Mouse (Mus musculus): ENCODE data around the gene Lrtm2. TPM values are rescaled to one million over a fixed set of nuclear protein-coding genes. Genes with fewer than 3 reads are reported as not detected.
A peak's percentile ranks its signal among the peaks of the same experiment; 100 is the strongest.
"Not testable (repeated sequence)": the region's sequence is repeated elsewhere in the genome, so short reads cannot be mapped to it uniquely, and the experiment has no call there.

Lrtm2 gene
- not detected in 2 replicates for polyA plus RNA-seq (2016; fragmentation: Nextera tagmentation; extraction: Ambion mirVana)

DNA sequence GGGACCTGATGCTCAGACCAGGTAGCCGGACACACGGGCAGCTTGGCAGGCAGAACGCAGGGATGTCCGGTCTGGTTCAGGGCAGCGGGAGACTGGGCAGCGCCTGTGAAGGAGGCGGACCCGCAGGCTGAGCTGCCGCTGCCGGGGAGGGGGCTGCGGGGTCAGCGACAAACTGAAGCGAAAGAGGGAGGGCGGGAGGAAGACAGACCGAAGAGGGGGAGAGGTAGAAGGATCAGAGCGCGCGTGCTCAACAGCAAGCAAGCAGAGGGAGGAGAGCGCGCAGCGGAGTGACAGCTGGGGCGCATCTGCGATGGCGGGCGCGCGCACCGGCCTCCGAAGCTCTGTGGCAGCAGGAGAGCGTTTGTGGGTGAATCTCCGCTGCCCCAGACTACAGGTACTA, at the start of gene Lrtm2:
Gene Lrtm2, minus strand, starts transcription at position 261 of the 400 bp plus-strand sequence.
- Histone ChIP-seq H3K9ac (no peak within 1 kb of the TSS), H3K36me3 (no peaks in the 10 kb centered on the region), H3K4me3 (peak within 1 kb of the TSS; percentile 13; the same call in 1 of the 2 replicates), H3K27me3 (replicated peaks) (peaks cover 94% of the 10 kb centered on the region), H3K9me3 (replicated peaks) (no peaks in the 10 kb centered on the region), H3K27ac (no peak within 1 kb of the TSS), H3K4me1 (no peaks in the 10 kb centered on the region), H3K4me2 (peak within 1 kb of the TSS; percentile 42)
- WGBS (ENCODE audit: insufficient replicate concordance) = 2% methylated on average over 28 of the region's 31 CpGs
- no peak for ATAC-seq

DNA sequence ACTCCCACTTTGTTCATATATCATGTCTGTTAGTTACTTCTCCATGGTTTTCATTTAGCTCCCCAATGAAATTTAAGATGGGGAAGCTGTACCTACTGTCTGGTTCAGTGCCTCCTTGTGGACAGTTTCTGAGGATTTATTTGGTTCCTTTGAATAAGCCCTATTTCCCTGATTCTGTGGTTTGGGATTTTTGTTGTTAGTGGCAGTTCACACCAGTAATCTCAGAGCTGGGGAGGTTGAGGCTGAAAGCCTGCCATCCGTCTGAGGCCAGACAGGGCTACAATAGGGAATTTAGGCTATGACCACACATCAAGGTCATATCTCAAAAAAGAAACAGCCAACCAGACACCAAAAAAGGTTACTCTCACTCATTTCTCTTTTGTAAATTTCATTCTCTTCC, 48.1 kb upstream of the Lrtm2 start:
- Histone ChIP-seq H3K9me3 (replicated peaks) (no peaks in the 10 kb centered on the region), H3K4me2 (no peak overlapping the region), H3K36me3 (peaks cover 12% of the 10 kb centered on the region), H3K27me3 (replicated peaks) (no peaks in the 10 kb centered on the region), H3K27ac (peak overlapping the region; percentile 11; the same call in 1 of the 2 replicates), H3K9ac (no peak overlapping the region), H3K4me1 (peaks cover 88% of the 10 kb centered on the region), H3K4me3 (no peak overlapping the region)
- 50% methylated on average over 1 of the region's 1 CpGs for WGBS (ENCODE audit: insufficient replicate concordance)
- ATAC-seq = no peak

DNA sequence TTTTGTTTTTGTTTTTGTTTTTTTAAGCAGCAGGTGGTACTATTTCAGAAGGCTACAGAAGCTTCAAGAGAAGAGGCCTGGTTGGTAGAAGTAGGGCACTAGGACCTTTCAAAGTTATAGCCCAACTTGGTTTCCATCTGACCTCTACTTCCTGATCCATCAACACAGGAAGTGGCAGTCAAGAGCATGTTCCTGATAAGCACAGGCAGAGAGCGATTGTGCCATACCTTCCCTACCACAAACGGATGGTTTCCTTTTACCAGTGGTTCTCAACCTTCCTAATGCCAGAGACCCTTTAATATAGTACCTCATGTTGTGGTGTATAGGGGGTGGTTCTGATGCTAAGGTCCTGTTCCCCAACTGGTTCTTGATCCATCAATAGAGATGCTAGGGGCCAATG, 47.0 kb upstream of the Lrtm2 start:
- Histone ChIP-seq H3K27ac (peak overlapping the region; percentile 69), H3K4me3 (no peak overlapping the region), H3K36me3 (peaks cover 6% of the 10 kb centered on the region; the same call in 1 of the 2 replicates), H3K4me1 (peaks cover 92% of the 10 kb centered on the region), H3K9me3 (replicated peaks) (no peaks in the 10 kb centered on the region), H3K27me3 (replicated peaks) (no peaks in the 10 kb centered on the region), H3K4me2 (peak overlapping the region; percentile 47), H3K9ac (no peak overlapping the region)
- 6% methylated on average over 2 of the region's 2 CpGs for WGBS (ENCODE audit: insufficient replicate concordance)
- ATAC-seq = peak; percentile 68

DNA sequence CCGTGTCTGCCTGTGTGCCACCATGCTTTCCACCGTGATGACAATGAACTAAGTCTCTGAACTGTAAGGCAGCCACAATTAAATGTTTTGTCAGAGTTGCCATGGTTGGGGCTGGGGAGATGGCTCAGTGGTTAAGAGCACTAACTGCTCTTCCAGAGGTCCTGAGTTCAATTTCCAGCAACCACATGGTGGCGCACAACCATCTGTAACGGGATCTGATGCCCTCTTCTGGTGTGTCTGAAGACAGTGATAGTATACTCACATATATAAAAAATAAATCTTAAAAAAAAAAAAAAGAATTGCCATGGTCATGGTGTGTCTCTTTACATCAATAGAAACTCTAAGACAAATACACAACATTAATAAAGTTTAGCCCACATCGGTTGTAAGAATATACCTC, 44.5 kb upstream of the Lrtm2 start:
- peaks cover 79% of the 10 kb centered on the region for H3K4me1 ChIP-seq
- H3K4me3 ChIP-seq = no peak overlapping the region
- H3K9ac ChIP-seq = no peak overlapping the region
- H3K27ac ChIP-seq = no peak overlapping the region
- no peaks in the 10 kb centered on the region for H3K27me3 ChIP-seq (replicated peaks)
- no peak for ATAC-seq
- peaks cover 2% of the 10 kb centered on the region for H3K36me3 ChIP-seq
- 44% methylated on average over 5 of the region's 5 CpGs for WGBS (ENCODE audit: insufficient replicate concordance)
- no peak overlapping the region for H3K4me2 ChIP-seq
- no peaks in the 10 kb centered on the region for H3K9me3 ChIP-seq (replicated peaks)

DNA sequence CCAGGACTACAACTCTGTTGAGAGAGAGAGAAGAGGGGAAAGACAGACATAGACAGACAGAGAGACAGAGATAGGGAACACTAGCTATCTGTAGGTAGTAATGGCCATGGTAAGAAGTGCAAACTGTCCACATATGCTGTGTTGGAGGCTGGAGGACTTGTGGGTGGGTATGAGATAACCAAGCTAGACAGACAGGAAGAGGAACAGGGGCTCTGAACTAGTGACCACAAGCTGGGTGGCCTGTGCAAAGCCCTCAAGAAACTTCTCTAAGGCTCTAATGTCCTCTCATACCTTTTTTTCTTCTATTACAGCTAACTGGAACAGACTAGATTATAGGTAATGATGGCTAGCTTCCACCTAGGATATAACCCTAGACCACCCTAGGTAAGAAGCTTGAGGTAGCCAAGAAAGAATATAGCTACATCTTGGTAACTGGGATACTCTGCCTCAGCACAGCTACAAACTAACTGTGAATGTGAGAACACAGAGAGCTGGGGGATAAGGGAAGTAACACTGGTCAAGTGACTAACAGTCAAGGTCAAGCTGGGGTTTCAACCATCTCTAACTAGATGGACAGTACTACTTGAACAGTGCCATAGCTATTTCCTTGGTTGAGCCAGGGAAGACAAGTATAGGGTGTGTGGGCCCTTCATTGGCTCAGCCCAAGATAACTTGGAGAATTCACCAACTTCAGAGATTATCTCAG, 42.6 kb upstream of the Lrtm2 start:
- Histone ChIP-seq H3K4me2 (no peak overlapping the region), H3K4me1 (peaks cover 61% of the 10 kb centered on the region), H3K9me3 (replicated peaks) (no peaks in the 10 kb centered on the region), H3K27ac (peak overlapping the region; percentile 12), H3K36me3 (peaks cover 20% of the 10 kb centered on the region), H3K27me3 (replicated peaks) (no peaks in the 10 kb centered on the region), H3K9ac (no peak overlapping the region), H3K4me3 (no peak overlapping the region)
- no peak for ATAC-seq

DNA sequence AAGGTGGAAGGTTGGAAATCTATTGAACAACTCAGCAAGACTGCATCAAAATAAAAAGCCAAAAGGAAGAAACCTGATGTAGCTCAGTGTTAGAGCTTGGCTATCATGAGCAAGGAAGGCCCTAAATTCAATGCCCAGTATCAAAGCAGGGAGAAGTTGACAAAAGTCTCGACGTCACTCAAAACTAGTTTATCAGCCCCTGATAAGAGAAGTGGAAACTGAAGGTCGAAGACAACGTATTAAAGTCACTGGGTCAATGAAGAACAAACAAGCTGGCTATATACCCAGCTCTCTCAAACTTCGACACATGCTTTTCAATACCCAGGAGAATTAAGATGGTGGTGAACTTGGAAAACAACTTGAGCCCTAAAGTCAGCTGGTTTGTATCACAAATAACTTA, 41.7 kb upstream of the Lrtm2 start:
- Histone ChIP-seq H3K9me3 (replicated peaks) (no peaks in the 10 kb centered on the region), H3K4me2 (no peak overlapping the region), H3K27ac (no peak overlapping the region), H3K4me3 (no peak overlapping the region), H3K27me3 (replicated peaks) (no peaks in the 10 kb centered on the region), H3K36me3 (peaks cover 29% of the 10 kb centered on the region), H3K4me1 (peaks cover 57% of the 10 kb centered on the region), H3K9ac (no peak overlapping the region)
- WGBS (ENCODE audit: insufficient replicate concordance) = 22% methylated on average over 5 of the region's 5 CpGs
- ATAC-seq = no peak

DNA sequence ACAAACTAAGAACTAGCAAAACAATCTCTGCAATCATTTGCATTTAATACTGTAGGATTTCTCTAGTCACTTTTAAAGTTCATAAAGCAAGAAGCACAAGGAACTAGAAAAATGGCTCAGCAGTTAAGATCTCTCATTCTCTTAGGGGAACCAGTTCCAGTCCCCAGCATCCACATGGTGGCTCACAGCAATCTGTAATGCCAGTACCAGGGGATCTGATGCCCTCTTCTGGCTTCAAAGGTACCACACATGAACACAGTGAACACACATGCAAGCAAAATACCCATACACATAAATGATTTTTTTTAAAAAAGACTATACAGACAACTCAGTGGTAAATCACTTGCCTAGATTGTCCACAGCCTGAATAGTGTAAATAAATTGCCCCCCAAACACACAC, 41.1 kb upstream of the Lrtm2 start:
- peaks cover 34% of the 10 kb centered on the region for H3K36me3 ChIP-seq
- no peak overlapping the region for H3K9ac ChIP-seq
- H3K4me2 ChIP-seq = no peak overlapping the region
- no peak for ATAC-seq
- H3K4me1 ChIP-seq = peaks cover 54% of the 10 kb centered on the region
- H3K27ac ChIP-seq = no peak overlapping the region
- H3K9me3 ChIP-seq (replicated peaks) = no peaks in the 10 kb centered on the region
- no peaks in the 10 kb centered on the region for H3K27me3 ChIP-seq (replicated peaks)
- no peak overlapping the region for H3K4me3 ChIP-seq

DNA sequence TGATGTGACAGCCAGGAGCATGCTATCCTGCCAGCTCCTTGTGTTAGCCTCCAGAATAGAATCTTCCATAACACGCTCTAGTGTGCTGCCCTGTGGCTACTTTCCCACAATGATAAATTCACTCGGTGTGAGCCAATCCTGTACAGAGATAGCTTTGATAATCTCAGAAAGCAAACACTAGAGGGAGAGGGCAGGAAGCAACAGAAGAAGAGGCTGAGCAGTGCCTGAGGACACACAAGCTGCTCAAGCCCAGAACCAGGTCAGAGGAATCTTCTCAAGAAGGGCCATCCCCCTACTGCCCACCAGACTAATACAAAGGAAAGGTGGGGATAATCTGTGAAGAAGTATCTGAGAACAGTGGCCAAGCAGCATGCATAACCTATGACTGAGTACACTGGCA, 36.8 kb upstream of the Lrtm2 start:
- Histone ChIP-seq H3K4me1 (peaks cover 40% of the 10 kb centered on the region), H3K9me3 (replicated peaks) (no peaks in the 10 kb centered on the region), H3K9ac (no peak overlapping the region), H3K4me2 (no peak overlapping the region), H3K4me3 (no peak overlapping the region), H3K36me3 (peaks cover 74% of the 10 kb centered on the region), H3K27me3 (replicated peaks) (no peaks in the 10 kb centered on the region), H3K27ac (no peak overlapping the region)
- no peak for ATAC-seq
- WGBS (ENCODE audit: insufficient replicate concordance) = 64% methylated on average over 2 of the region's 2 CpGs

DNA sequence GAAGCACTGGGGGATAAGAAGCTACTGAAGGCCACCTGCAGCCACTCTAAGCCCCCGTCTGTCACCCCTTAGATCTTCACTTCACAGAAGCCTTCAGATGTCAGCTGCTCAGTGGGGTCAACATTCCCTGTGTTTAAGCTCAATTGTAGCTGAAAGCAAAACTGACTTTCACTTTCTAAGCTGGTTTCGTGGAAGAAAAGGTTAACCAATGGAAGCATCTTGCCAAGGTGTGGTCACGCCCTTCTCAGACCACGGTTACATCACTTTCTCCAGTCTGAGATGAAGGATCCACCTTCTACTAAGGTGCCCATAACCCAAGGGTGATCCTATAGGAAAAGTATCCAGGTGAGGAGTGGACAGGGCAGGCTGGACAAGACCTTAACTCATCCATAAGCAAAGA, 36.2 kb upstream of the Lrtm2 start:
- not testable (repeated sequence) for H3K27me3 ChIP-seq (replicated peaks); H3K9ac ChIP-seq; H3K9me3 ChIP-seq (replicated peaks); H3K4me3 ChIP-seq; ATAC-seq; H3K4me2 ChIP-seq; H3K27ac ChIP-seq
- Histone ChIP-seq H3K36me3 (peaks cover 80% of the 10 kb centered on the region), H3K4me1 (peaks cover 40% of the 10 kb centered on the region)
- 72% methylated on average over 4 of the region's 4 CpGs for WGBS (ENCODE audit: insufficient replicate concordance)

DNA sequence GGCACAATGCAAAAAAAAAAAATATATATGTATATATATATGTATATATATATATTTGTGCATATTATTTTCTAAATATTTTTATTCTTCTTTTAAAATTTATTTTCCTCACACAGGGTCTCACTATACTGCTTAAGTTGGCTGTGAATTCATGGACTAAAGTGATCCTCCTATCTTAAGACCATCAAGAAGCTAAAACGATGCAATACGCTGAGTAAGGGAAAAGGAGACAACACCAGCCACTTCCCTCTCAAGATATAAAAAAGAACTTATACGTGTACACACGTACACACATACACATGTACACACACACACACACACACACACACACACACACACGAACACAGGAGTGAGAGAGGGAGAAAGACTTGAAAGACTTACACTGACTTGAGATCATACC, 33.0 kb upstream of the Lrtm2 start:
- WGBS (ENCODE audit: insufficient replicate concordance) = 73% methylated on average over 5 of the region's 5 CpGs
- H3K4me3 ChIP-seq = no peak overlapping the region
- H3K4me2 ChIP-seq = no peak overlapping the region
- ATAC-seq = no peak
- no peaks in the 10 kb centered on the region for H3K27me3 ChIP-seq (replicated peaks)
- no peak overlapping the region for H3K27ac ChIP-seq
- H3K4me1 ChIP-seq = peaks cover 60% of the 10 kb centered on the region
- H3K36me3 ChIP-seq = peaks cover 90% of the 10 kb centered on the region
- H3K9me3 ChIP-seq (replicated peaks) = no peaks in the 10 kb centered on the region
- no peak overlapping the region for H3K9ac ChIP-seq

DNA sequence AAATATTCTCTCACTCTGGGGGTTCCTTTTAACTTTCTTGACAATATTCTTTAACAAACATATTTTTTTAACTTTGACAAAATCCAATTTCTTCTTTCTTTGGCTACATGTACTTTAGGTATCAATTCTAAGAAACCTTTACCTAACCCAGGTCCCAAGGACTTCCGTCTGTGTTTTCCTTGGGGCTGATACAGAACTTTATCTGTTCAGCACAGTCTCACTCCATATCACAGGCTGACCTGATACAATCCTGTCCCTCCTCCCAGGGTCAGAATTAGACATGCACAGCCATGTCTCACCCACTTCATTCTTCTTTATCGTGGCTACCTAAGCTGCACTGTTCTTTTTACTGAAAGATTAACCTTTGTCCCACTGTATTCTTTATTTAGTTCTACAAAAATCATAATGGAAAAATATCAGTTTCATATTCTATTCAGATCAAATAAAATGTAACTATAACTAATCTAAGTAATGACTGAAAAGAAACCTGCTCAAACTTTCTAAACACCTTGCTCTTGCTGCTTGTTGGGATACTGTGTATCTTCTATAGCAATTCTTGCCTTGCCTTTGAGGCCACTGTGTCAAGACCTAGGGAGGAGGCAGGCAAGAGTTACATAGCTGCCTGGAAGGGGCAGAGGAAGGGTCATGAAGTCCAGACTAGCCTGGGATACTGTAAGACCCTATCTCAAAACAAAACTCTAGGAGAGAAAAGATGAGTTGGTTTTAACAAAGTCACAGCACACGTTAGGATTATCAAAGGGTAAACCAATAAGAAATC, 30.5 kb upstream of the Lrtm2 start:
- H3K9ac ChIP-seq = peak overlapping the region; percentile 22; the same call in 1 of the 2 replicates
- ATAC-seq = peak; percentile 99
- peak overlapping the region; percentile 90 for H3K27ac ChIP-seq
- H3K4me3 ChIP-seq = no peak overlapping the region
- H3K4me2 ChIP-seq = peak overlapping the region; percentile 53
- H3K36me3 ChIP-seq = peaks cover 92% of the 10 kb centered on the region
- H3K9me3 ChIP-seq (replicated peaks) = no peaks in the 10 kb centered on the region
- H3K4me1 ChIP-seq = peaks cover 50% of the 10 kb centered on the region
- WGBS (ENCODE audit: insufficient replicate concordance) = 33% methylated on average over 3 of the region's 3 CpGs
- H3K27me3 ChIP-seq (replicated peaks) = no peaks in the 10 kb centered on the region

DNA sequence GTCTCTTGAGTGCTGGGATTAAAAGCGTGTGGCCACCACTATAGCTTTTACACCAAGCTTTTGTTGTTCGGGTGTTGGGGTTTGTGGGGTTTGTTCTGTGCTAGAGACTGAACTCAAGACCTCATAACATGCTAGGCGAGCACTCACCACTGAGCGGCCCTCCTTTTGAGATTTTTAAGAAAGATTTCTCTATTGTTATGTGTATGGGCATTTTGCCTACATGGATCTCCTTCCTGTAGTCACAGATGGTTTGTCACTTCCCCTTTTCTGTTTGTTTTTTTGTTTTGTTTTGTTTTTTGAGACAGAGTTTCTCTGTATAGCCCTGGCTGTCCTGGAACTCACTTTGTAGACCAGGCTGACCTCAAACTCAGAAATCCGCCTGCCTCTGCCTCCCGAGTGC, 29.7 kb upstream of the Lrtm2 start:
- peaks cover 92% of the 10 kb centered on the region for H3K36me3 ChIP-seq
- not testable (repeated sequence) for H3K4me3 ChIP-seq; H3K9me3 ChIP-seq (replicated peaks); ATAC-seq; H3K27me3 ChIP-seq (replicated peaks)
- H3K27ac ChIP-seq = peak overlapping the region; percentile 90
- 67% methylated on average over 6 of the region's 6 CpGs for WGBS (ENCODE audit: insufficient replicate concordance)
- peak overlapping the region; percentile 53; the same call in 1 of the 2 replicates for H3K4me2 ChIP-seq
- peak overlapping the region; percentile 22; the same call in 1 of the 2 replicates for H3K9ac ChIP-seq
- H3K4me1 ChIP-seq = peaks cover 44% of the 10 kb centered on the region

Measured in liver, embryonic 12.5 days (tissue).